Mouse (Mus musculus) megakaryocyte, embryonic 14.5 days (primary cell): Measurements from ENCODE around the gene Pnmt. TPM values are rescaled to one million over a fixed set of nuclear protein-coding genes. Genes with fewer than 3 reads are reported as not detected.

Experiments used
- H3K27me3 ChIP-seq: replicated peaks from 2 replicates; pipeline ENCODE3; 2012; ENCODE audit warnings: inconsistent platforms
- H3K36me3 ChIP-seq: replicated peaks from 2 replicates; pipeline ENCODE3; 2012; ENCODE audit warnings: low read length, inconsistent platforms, mixed read lengths
- H3K4me1 ChIP-seq: 2 replicates; pipeline ENCODE4 v1.6.1; 2012; ENCODE audit warnings: inconsistent platforms
- H3K4me3 ChIP-seq: replicated peaks from 2 replicates; pipeline ENCODE3; 2012; ENCODE audit warnings: moderate library complexity, mild to moderate bottlenecking, inconsistent platforms
- H3K9me3 ChIP-seq: 2 replicates; pipeline ENCODE4 v1.6.1; 2012; ENCODE audit warnings: inconsistent platforms
- FLI1 ChIP-seq: IDR thresholded peaks from 2 replicates; pipeline ENCODE4 v1.6.1; 2012; ENCODE audit warnings: low read length, inconsistent platforms, mixed read lengths
- GATA1 ChIP-seq: IDR thresholded peaks from 3 replicates; pipeline ENCODE4 v1.6.1; 2012; ENCODE audit warnings: mixed read lengths, low read length, inconsistent platforms, borderline replicate concordance
- polyA plus RNA-seq: library from polyadenylated mRNA; stranded (reverse); fragments of >175 nt; gene quantifications from 2 replicates; pipeline ENCODE4 v1.2.3, GENCODE M21; 2012; ENCODE audit warnings: low replicate concordance; ENCODE audit not compliant: insufficient read depth

Gene Pnmt
- polyA plus RNA-seq, 1 experiment, result not detected

DNA sequence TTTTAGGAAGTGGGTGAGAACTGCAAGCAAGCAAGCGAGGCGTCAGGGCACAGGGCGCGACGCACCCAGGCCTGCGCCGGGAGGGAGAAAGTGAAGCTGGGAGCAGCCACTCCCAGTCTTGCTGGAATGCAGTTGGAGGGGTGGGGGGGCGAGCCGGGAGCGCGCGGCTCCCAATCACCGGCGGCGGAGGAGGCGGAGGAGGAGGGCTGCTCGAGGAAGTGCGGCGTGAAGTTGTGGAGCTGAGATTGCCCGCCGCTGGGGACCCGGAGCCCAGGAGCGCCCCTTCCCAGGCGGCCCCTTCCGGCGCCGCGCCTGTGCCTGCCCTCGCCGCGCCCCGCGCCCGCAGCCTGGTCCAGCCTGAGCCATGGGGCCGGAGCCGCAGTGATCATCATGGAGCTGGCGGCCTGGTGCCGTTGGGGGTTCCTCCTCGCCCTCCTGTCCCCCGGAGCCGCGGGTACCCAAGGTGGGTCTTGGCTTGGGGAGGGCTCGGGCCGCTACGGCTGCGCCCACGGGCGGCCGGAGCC lies 26.1 kb downstream of the Pnmt start, which contains the start of gene Erbb2:
Erbb2 (plus strand) TSS at position 198 of the 524 bp plus-strand sequence.
- TF ChIP-seq GATA1, result no peak
- TF ChIP-seq FLI1, result no peak
- H3K36me3 ChIP-seq, result no peaks in the 10 kb centered on the region
- peaks cover 91% of the 10 kb centered on the region for H3K27me3 ChIP-seq

DNA sequence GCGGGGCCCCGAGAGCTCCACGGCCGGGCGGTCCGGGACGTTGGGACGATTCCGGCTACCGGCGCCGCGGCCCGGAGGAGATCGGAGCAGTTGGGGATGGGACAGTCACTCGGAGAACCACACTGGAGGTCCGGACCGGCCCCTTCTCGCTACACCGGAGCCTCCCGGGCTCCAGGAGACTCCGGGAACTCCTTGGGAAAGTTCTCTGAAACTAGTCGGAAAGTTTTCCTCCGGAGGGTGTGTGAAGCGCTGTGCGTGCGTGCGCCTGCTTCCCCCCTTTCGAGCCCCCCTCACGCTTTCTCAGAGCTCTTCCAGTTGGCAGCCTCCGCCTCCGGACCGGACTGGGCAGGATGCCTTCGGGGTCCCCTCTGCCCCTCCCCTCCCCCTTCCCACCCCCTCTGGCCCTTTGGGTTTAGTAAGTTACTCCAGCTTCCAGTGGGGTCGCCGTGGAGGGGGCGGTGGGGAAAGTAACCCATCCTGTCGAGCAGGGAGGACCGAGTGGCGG lies 26.6 kb downstream of the Pnmt start:
- H3K9me3 ChIP-seq, result no peaks in the 10 kb centered on the region
- peak overlapping the region; percentile 70 for H3K4me3 ChIP-seq
- H3K27me3 ChIP-seq, result peaks cover 91% of the 10 kb centered on the region
- peaks cover 23% of the 10 kb centered on the region for H3K4me1 ChIP-seq
- TF ChIP-seq GATA1 (no peak), FLI1 (no peak)
- H3K36me3 ChIP-seq, result no peaks in the 10 kb centered on the region

More for the DNA sequence above, 26.1 kb downstream of the Pnmt start, which contains the start of gene Erbb2:
- H3K4me3 ChIP-seq, result peak within 1 kb of the TSS; percentile 70
- H3K4me1 ChIP-seq, result peaks cover 23% of the 10 kb centered on the region
- H3K9me3 ChIP-seq, result no peaks in the 10 kb centered on the region

- peaks cover 23% of the 10 kb centered on the region for H3K4me1 ChIP-seq
- H3K27me3 ChIP-seq, result peaks cover 95% of the 10 kb centered on the region
- H3K36me3 ChIP-seq, result no peaks in the 10 kb centered on the region
- no peaks in the 10 kb centered on the region for H3K9me3 ChIP-seq
- no peak for TF ChIP-seq GATA1
- no peak for TF ChIP-seq FLI1
- H3K4me3 ChIP-seq, result no peak overlapping the region
These were observed 27.5 kb downstream of the Pnmt start for GRCm38 (mm10) chr11:98413731-98414130.

DNA sequence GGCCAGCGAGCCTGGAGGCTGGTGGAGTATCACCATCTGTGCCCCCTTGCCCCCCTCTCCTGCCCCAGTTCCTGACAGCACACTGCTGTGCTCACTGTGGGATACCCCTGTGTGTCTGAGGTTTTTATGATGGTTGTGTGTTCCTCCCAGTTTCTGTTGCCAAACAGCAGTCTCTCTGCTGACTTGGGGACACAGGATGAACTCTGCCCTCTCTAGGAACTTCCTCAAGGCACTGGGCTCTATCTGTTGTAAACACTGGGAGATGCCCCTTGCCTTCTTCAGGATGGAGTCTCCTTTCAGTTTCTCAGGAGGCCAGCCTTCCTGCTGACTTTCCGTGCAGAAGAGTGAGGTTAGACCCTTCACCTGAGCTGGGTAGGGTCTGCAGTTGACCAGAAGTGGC lies 27.9 kb downstream of the Pnmt start:
- Histone ChIP-seq H3K4me3 (no peak overlapping the region), H3K4me1 (peaks cover 23% of the 10 kb centered on the region), H3K36me3 (no peaks in the 10 kb centered on the region), H3K27me3 (peaks cover 96% of the 10 kb centered on the region), H3K9me3 (no peaks in the 10 kb centered on the region)
- no peak for TF ChIP-seq FLI1
- TF ChIP-seq GATA1, result no peak

DNA sequence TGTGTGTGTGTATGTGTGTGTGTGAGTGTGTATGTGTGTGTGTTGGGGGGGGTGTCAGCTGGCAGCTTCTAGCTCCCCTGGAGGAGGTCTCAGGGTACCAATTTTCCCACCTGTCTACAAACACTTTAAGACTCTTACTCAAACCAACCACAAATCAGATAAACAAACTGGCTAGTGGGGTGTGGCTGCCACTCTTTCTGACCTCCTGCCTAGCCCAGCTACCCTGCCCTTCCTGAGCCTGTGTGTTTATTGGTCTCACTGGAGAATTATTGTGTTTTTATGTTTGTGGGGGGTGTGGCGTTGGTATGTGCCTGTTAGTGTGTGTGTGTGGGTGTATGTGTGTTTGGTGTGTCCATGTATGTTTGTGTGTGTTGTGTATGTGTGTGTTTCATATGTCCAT lies 30.8 kb downstream of the Pnmt start:
- TF ChIP-seq GATA1, result no peak
- Histone ChIP-seq H3K4me1 (peaks cover 22% of the 10 kb centered on the region), H3K36me3 (no peaks in the 10 kb centered on the region), H3K4me3 (no peak overlapping the region), H3K27me3 (peaks cover 96% of the 10 kb centered on the region), H3K9me3 (no peaks in the 10 kb centered on the region)

- TF ChIP-seq GATA1, result no peak
- no peak for TF ChIP-seq FLI1
- Histone ChIP-seq H3K9me3 (no peaks in the 10 kb centered on the region), H3K4me1 (peaks cover 11% of the 10 kb centered on the region; the same call in 1 of the 2 replicates), H3K27me3 (peaks cover 94% of the 10 kb centered on the region), H3K36me3 (no peaks in the 10 kb centered on the region), H3K4me3 (no peak overlapping the region)
These were observed 32.0 kb downstream of the Pnmt start for GRCm38 (mm10) chr11:98418273-98418672.

DNA sequence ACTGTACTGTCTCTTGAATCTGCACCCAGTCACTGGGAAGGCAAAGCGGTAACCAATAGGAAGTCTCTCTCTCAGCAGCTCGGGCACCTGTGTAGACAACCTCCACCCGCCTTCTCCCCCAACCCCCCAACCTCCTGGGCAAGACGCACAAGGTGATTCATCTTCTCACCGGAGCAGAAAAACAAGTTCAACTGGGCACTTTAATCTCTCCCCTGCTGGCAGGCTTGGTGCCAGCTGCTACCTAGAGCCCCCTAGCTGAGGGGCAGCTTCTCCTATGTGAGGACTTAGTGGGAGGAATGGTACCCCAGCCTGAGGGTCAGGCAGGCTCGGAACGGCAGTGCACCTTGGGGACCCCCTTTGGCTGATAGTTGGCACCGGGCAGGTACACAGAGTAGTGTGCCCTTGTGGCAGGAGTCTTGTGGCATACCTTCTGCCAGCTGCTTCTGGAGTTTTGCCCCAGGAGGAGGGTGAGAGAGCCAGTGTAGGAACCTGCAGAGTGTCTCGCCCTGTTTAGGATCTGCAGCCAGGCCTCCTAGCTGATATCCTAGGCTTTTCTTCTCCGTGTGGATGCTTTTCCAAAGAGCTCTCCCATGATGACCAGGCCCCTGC lies 32.8 kb downstream of the Pnmt start:
- H3K36me3 ChIP-seq, result no peaks in the 10 kb centered on the region
- no peak for TF ChIP-seq FLI1
- TF ChIP-seq GATA1, result no peak
- H3K4me1 ChIP-seq, result peaks cover 4% of the 10 kb centered on the region; the same call in 1 of the 2 replicates
- no peak overlapping the region for H3K4me3 ChIP-seq
- H3K9me3 ChIP-seq, result no peaks in the 10 kb centered on the region
- peaks cover 94% of the 10 kb centered on the region for H3K27me3 ChIP-seq

DNA sequence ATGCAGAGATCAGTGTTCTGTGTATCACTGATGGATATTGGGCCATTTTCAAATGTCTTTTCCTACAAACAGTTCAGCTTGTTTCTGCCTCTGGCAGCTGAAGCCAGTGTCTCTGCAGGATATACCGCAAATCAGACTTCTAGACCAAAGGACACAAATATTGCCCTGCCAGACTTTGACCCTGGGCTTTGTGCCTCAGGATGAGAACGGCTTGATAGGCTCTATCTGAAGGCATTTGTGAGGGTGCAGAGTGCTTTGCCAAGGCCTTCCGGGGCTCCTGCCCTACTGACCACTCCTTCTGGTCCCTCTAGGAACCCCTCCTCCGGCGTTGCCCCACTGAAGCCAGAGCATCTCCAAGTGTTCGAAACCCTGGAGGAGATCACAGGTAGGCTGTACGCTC lies 40.3 kb downstream of the Pnmt start:
- no peaks in the 10 kb centered on the region for H3K4me1 ChIP-seq
- no peak for TF ChIP-seq GATA1
- TF ChIP-seq FLI1, result no peak
- H3K4me3 ChIP-seq, result no peak overlapping the region
- H3K27me3 ChIP-seq, result peaks cover 82% of the 10 kb centered on the region
- H3K9me3 ChIP-seq, result no peaks in the 10 kb centered on the region
- H3K36me3 ChIP-seq, result no peaks in the 10 kb centered on the region

GRCm38 (mm10) chr11:98428436-98428835 lies 42.2 kb downstream of the Pnmt start:
- TF ChIP-seq FLI1, result no peak
- no peak for TF ChIP-seq GATA1
- Histone ChIP-seq H3K4me1 (no peaks in the 10 kb centered on the region), H3K9me3 (no peaks in the 10 kb centered on the region), H3K36me3 (no peaks in the 10 kb centered on the region), H3K4me3 (no peak overlapping the region), H3K27me3 (peaks cover 80% of the 10 kb centered on the region)

- H3K27me3 ChIP-seq, result peaks cover 77% of the 10 kb centered on the region
- no peaks in the 10 kb centered on the region for H3K9me3 ChIP-seq
- H3K4me3 ChIP-seq, result peak overlapping the region; percentile 10
- H3K36me3 ChIP-seq, result peaks cover 4% of the 10 kb centered on the region
- TF ChIP-seq FLI1, result no peak
- no peak for TF ChIP-seq GATA1
- H3K4me1 ChIP-seq, result peaks cover 11% of the 10 kb centered on the region; the same call in 1 of the 2 replicates
These were observed 45.7 kb downstream of the Pnmt start for GRCm38 (mm10) chr11:98431743-98432502.
